8 mouse cellular contexts compared by ENCODE assay signal in genomic region chr7:41500151-41500934, GRCm38 (mm10). TPM values are rescaled to one million over a fixed set of nuclear protein-coding genes. Genes with fewer than 3 reads are reported as not detected.
A peak's percentile ranks its signal among the peaks of the same experiment; 100 is the strongest.
DNase-seq lines count a peak whose midpoint lies in the region; ATAC-seq lines count a peak whose summit lies in the region.

No protein-coding gene starts in this region.

- no peaks in the 10 kb centered on the region for H3K9me3 ChIP-seq in hindbrain, embryonic 15.5 days

- peak; percentile 59 for DNase-seq in MEL-GATA-1-ER (ENCODE audit: extremely low read depth, low read depth)
- DNase-seq in cerebellum, adult 11-12 months, result peak; percentile 69
- peak; percentile 61 to 82 for DNase-seq in frontal cortex, adult 2 months (ENCODE audit: extremely low spot score in 1 of 2, low spot score in 1 of 2)
- peak; percentile 66 for DNase-seq in left cerebral cortex, adult 11 months (ENCODE audit: low spot score)
- DNase-seq in lung, postnatal 4 days, result peak; percentile 29 to 68
- peak; percentile 6 for DNase-seq in retina, postnatal 7 days (ENCODE audit: low read depth, low spot score)
- peak; percentile 68 for DNase-seq in urinary bladder, postnatal 14 days (ENCODE audit: low spot score)

- peak overlapping the region; percentile 75 for H3K4me2 ChIP-seq in hindbrain, embryonic 15.5 days

- H3K27me3 ChIP-seq in hindbrain, embryonic 15.5 days, result no peaks in the 10 kb centered on the region

- no peaks in the 10 kb centered on the region for H3K36me3 ChIP-seq in hindbrain, embryonic 15.5 days

- no peak overlapping the region for H3K27ac ChIP-seq in hindbrain, embryonic 15.5 days (replicated peaks)

- WGBS in hindbrain, embryonic 15.5 days, result 20% methylated on average over 22 of the region's 22 CpGs

- peak overlapping the region; percentile 53; the same call in 1 of the 2 replicates for H3K9ac ChIP-seq in hindbrain, embryonic 15.5 days

- peak overlapping the region; percentile 72 for H3K4me3 ChIP-seq in hindbrain, embryonic 15.5 days

- peak; percentile 16; the same call in 1 of the 2 replicates for ATAC-seq in hindbrain, embryonic 15.5 days (ENCODE audit: low FRiP score, low read depth)

- peaks cover 5% of the 10 kb centered on the region; the same call in 1 of the 2 replicates for H3K4me1 ChIP-seq in hindbrain, embryonic 15.5 days (replicated peaks)

RNA-seq across cellular contexts. Expression of gene AW146154, which starts 0.7 kb away (rescaled TPM):
- 7.4 and 7.5 TPM in 2 replicates for polyA plus RNA-seq in frontal cortex, adult 2 months (2012; rRNA removed)
- 4.7 and 5.0 TPM in 2 replicates for polyA plus RNA-seq in hindbrain, embryonic 15.5 days (2015; fragmentation: Nextera tagmentation; extraction: Ambion mirVana)

RNA-seq across cellular contexts. Expression of gene Gm20449, which starts 1.1 kb away (rescaled TPM):
- 0.21 and 0.32 TPM in 2 replicates for polyA plus RNA-seq in frontal cortex, adult 2 months (2012; rRNA removed)
- polyA plus RNA-seq in hindbrain, embryonic 15.5 days (2015; fragmentation: Nextera tagmentation; extraction: Ambion mirVana), result 0.10 and 0.26 TPM in 2 replicates

RNA-seq across cellular contexts. Expression of gene Vmn2r57, which starts 51.8 kb away (rescaled TPM):
- 0.86 TPM in 2 replicates for polyA plus RNA-seq in frontal cortex, adult 2 months (2012; rRNA removed)
- polyA plus RNA-seq in hindbrain, embryonic 15.5 days (2015; fragmentation: Nextera tagmentation; extraction: Ambion mirVana), result 0.52 and 0.62 TPM in 2 replicates

Comparison
In these comparisons a context has a peak if more than half of its experiments do, and no peak if none do; other contexts are left out.
1. DNase-seq: peak in every context shown above with its lines; median percentile 72 in frontal cortex, adult 2 months; 69 in cerebellum, adult 11-12 months; 68 in urinary bladder, postnatal 14 days; 66 in left cerebral cortex, adult 11 months; 59 in MEL-GATA-1-ER; 48 in lung, postnatal 4 days; 6 in retina, postnatal 7 days.